Mouse (Mus musculus): ENCODE measurements at regions not wholly inside any gene's neighbourhood (a gene's known extent, or its start where the extent isn't known, plus 50 kb on each side); places are given as distances from the start of the nearest gene placed in this dataset.

DNA sequence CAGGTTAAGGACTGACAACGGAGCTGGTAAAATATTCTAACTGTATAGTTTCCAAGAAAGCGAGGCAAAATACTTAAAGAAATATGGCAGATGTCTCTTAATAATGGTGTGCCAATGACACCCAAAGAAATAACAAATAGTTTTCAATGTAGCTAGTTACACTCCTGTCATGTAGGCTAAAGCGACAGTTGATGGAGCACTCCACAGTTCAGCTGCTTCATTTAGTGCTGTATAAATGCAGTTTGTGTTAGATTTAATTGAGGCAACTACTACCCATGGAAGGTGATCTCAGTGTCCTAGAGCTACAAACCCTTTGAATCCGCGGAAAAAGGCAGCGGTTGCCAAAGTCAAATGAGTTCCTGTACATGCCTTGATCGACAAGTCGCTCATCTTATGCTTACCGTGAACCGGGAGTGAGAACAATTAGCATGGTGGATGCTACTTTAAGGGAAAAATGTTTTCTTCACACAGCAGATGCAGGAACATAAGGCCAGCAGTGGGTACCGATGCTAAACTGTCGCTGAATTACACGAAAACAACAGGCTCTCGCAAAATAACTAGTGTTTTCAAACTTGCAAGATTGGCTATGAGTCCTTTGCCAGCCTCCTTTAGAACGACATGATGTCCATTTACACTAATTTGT, 961.4 kb downstream of the Mat2b start:
- WGBS = 83% methylated on average over 15 of the region's 15 CpGs

DNA sequence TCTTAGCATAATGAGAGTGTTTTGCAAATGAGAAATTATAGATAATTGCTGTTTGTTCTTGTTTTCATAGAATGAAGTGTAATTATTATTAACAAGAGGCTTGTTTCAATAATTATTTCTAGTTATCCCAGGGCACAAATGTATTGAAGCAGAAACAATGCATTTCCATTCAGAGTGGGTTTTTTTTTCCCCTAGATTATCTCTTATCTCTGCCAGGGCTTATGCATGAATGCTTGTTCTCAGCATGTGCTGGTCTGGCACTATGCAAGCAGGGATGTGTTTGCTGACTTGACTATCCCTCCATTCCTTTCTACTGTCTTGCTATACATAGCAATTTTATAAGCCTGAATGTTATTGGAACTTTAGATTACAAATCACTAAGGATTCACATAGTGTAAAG, 971.4 kb downstream of the Mat2b start:
- Histone ChIP-seq H3K4me3 (ENCODE audit: low read depth, low read length) (no peak overlapping the region), H3K27ac (ENCODE audit: low read depth) (no peak overlapping the region), H3K9me3 (ENCODE audit: low read depth, low read length) (no peaks in the 10 kb centered on the region), H3K4me1 (ENCODE audit: insufficient read depth) (no peaks in the 10 kb centered on the region), H3K27me3 (ENCODE audit: insufficient read depth, low read length) (no peaks in the 10 kb centered on the region), H3K4me2 (no peak overlapping the region), H3K9ac (no peak overlapping the region), H3K36me3 (ENCODE audit: insufficient read depth) (no peaks in the 10 kb centered on the region)
- no peak for TF ChIP-seq CTCF (IDR thresholded peaks at IDR 0.05; ENCODE audit: low read depth)
- ATAC-seq (ENCODE audit: insufficient read depth) (no peak), DNase-seq (no peak)

More for the DNA sequence above, 961.4 kb downstream of the Mat2b start:
- Histone ChIP-seq H3K9ac (no peak overlapping the region), H3K27ac (ENCODE audit: low read depth) (no peak overlapping the region), H3K4me1 (ENCODE audit: insufficient read depth) (no peaks in the 10 kb centered on the region), H3K9me3 (ENCODE audit: low read depth, low read length) (no peaks in the 10 kb centered on the region), H3K4me3 (ENCODE audit: low read depth, low read length) (no peak overlapping the region), H3K4me2 (no peak overlapping the region), H3K27me3 (ENCODE audit: insufficient read depth, low read length) (no peaks in the 10 kb centered on the region), H3K36me3 (ENCODE audit: insufficient read depth) (no peaks in the 10 kb centered on the region)
- ATAC-seq (ENCODE audit: insufficient read depth) (no peak), DNase-seq (no peak)
- no peak for TF ChIP-seq CTCF (IDR thresholded peaks at IDR 0.05; ENCODE audit: low read depth)

DNA sequence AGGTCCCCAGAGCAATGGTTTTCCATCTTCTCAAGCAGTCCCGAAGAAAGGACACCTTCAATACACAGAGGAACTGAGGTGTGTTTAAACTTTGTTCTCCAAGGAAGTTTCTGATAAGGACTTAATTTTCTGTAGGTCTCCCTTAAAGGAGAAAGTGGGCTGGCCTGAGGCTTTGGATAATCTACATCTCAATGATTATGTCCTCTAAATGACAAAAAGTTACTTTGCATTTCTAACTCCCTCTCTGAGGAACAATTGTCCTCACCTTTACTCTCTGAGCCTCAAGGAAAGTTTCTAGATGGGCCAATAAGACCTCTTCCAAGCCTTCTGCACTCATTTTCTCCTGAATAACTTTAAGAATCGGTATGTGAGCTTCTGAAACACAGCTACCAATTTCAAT, 1016.5 kb downstream of the Mat2b start:
- Histone ChIP-seq H3K4me1 (ENCODE audit: insufficient read depth) (no peaks in the 10 kb centered on the region), H3K9me3 (ENCODE audit: low read depth, low read length) (no peaks in the 10 kb centered on the region), H3K27ac (ENCODE audit: low read depth) (no peak overlapping the region), H3K36me3 (ENCODE audit: insufficient read depth) (no peaks in the 10 kb centered on the region), H3K9ac (no peak overlapping the region), H3K4me3 (ENCODE audit: low read depth, low read length) (no peak overlapping the region), H3K4me2 (no peak overlapping the region), H3K27me3 (ENCODE audit: insufficient read depth, low read length) (no peaks in the 10 kb centered on the region)
- DNase-seq = no peak
- no peak for ATAC-seq (ENCODE audit: insufficient read depth)
- 68% methylated on average over 2 of the region's 2 CpGs for WGBS
- no peak for TF ChIP-seq CTCF (IDR thresholded peaks at IDR 0.05; ENCODE audit: low read depth)

DNA sequence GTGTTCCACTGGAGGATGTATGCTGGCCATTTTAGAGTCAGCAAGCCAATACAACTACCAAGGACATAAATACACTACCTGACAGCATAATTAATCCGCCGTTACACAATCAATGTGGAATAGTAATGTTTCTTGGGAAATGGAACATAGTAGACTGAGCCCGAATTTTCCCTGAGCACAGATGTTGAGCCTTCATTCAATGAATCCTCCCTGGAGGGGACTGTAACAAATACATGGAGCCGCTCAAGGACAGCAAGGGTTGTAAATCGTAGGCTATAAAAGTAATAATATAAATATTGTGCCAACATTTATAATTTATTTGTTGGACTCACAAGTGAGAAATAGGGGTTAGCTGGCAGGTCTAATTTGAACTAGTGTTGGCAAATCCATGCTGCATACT, 1041.4 kb downstream of the Mat2b start:
- ATAC-seq (ENCODE audit: insufficient read depth) (no peak), DNase-seq (no peak)
- Histone ChIP-seq H3K4me3 (ENCODE audit: low read depth, low read length) (no peak overlapping the region), H3K36me3 (ENCODE audit: insufficient read depth) (no peaks in the 10 kb centered on the region), H3K4me2 (no peak overlapping the region), H3K27ac (ENCODE audit: low read depth) (no peak overlapping the region), H3K27me3 (ENCODE audit: insufficient read depth, low read length) (no peaks in the 10 kb centered on the region), H3K9ac (no peak overlapping the region), H3K9me3 (ENCODE audit: low read depth, low read length) (no peaks in the 10 kb centered on the region), H3K4me1 (ENCODE audit: insufficient read depth) (no peaks in the 10 kb centered on the region)
- 80% methylated on average over 5 of the region's 5 CpGs for WGBS
- no peak for TF ChIP-seq CTCF (IDR thresholded peaks at IDR 0.05; ENCODE audit: low read depth)

DNA sequence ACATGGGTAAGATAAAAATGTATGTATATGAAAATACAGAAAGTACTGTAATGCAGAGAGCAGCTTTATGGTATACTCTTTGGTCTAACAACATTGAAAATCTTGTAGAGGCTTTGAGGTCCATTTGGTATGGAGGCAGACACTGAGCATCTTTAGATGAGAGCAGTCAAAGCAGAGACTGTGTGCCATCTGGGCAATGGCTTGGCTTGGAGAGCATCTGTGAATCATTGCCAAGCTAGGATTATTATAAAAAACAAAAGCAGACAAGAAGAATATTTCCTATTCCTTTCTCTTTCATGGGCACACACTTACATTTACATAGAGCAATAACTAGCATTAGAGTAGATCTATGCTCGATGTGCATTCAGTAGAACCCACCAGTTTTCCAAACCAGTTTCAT, 1075.6 kb downstream of the Mat2b start:
- Histone ChIP-seq H3K36me3 (ENCODE audit: insufficient read depth) (no peaks in the 10 kb centered on the region), H3K9me3 (ENCODE audit: low read depth, low read length) (no peaks in the 10 kb centered on the region), H3K27me3 (ENCODE audit: insufficient read depth, low read length) (no peaks in the 10 kb centered on the region), H3K27ac (ENCODE audit: low read depth) (no peak overlapping the region), H3K4me3 (ENCODE audit: low read depth, low read length) (no peak overlapping the region), H3K9ac (no peak overlapping the region), H3K4me1 (ENCODE audit: insufficient read depth) (no peaks in the 10 kb centered on the region), H3K4me2 (no peak overlapping the region)
- no peak for TF ChIP-seq CTCF (IDR thresholded peaks at IDR 0.05; ENCODE audit: low read depth)
- DNase-seq (no peak), ATAC-seq (ENCODE audit: insufficient read depth) (no peak)
- WGBS = 89% methylated on average over 1 of the region's 1 CpGs

DNA sequence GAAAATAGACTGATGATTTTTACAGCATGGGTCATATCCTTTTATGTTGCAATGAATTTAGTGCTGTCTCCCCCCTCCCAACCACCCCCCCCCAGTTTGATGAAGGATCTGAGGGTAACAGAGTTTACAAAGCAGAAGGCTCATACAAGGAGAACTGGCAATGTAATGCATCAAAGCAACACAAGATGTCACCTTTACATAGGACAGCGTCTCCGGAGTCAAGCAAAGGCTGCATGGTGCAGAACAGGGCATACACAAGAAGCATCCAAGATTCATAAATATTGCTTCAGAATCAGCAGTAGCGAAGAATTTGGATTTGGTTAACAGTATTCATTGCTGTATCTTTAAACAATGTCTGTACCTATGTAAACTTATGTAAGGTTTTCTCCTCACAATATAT, 1079.2 kb downstream of the Mat2b start:
- 71% methylated on average over 3 of the region's 3 CpGs for WGBS
- H3K4me3 ChIP-seq (ENCODE audit: low read depth, low read length) = no peak overlapping the region
- no peak overlapping the region for H3K4me2 ChIP-seq
- no peaks in the 10 kb centered on the region for H3K36me3 ChIP-seq (ENCODE audit: insufficient read depth)
- DNase-seq = peak; percentile 3
- no peaks in the 10 kb centered on the region for H3K27me3 ChIP-seq (ENCODE audit: insufficient read depth, low read length)
- ATAC-seq (ENCODE audit: insufficient read depth) = no peak
- no peak overlapping the region for H3K27ac ChIP-seq (ENCODE audit: low read depth)
- peak; percentile 35 for TF ChIP-seq CTCF (IDR thresholded peaks at IDR 0.05; ENCODE audit: low read depth)
- no peaks in the 10 kb centered on the region for H3K9me3 ChIP-seq (ENCODE audit: low read depth, low read length)
- H3K4me1 ChIP-seq (ENCODE audit: insufficient read depth) = no peaks in the 10 kb centered on the region
- H3K9ac ChIP-seq = no peak overlapping the region

DNA sequence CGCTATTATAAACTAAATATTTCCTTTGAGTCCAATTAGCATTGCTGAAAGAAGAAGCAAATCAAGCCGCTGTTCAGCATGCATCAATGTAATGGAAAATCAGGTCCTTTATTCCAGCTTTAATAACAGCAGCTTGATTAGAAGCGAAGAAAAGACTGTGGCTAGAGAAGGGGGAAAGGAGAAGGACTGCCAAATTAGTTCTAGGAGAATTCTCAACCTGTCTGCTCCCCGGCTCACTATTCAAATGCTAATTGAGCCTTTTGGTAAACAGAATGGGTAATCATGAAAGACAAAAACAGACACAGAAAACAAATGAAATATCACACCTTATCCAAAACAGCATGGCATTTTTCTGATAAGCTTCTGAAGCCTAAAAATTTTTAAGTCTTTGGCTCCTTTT, 1098.5 kb downstream of the Mat2b start:
- no peak for TF ChIP-seq CTCF (IDR thresholded peaks at IDR 0.05; ENCODE audit: low read depth)
- no peak overlapping the region for H3K27ac ChIP-seq (ENCODE audit: low read depth)
- no peak overlapping the region for H3K9ac ChIP-seq
- no peak overlapping the region for H3K4me3 ChIP-seq (ENCODE audit: low read depth, low read length)
- ATAC-seq (ENCODE audit: insufficient read depth) (no peak), DNase-seq (no peak)
- H3K9me3 ChIP-seq (ENCODE audit: low read depth, low read length) = no peaks in the 10 kb centered on the region
- no peak overlapping the region for H3K4me2 ChIP-seq
- no peaks in the 10 kb centered on the region for H3K36me3 ChIP-seq (ENCODE audit: insufficient read depth)
- no peaks in the 10 kb centered on the region for H3K4me1 ChIP-seq (ENCODE audit: insufficient read depth)
- H3K27me3 ChIP-seq (ENCODE audit: insufficient read depth, low read length) = no peaks in the 10 kb centered on the region
- WGBS = 56% methylated on average over 4 of the region's 4 CpGs

Data from lung, embryonic 14.5 days (tissue).